Mouse (Mus musculus): ENCODE results near the gene Gm49384. TPM values are rescaled to one million over a fixed set of nuclear protein-coding genes. Genes with fewer than 3 reads are reported as not detected.

Gene Gm49384
- polyA plus RNA-seq (2016; fragmentation: Nextera tagmentation; extraction: Ambion mirVana), result 36.4 and 49.5 TPM in 2 replicates

DNA sequence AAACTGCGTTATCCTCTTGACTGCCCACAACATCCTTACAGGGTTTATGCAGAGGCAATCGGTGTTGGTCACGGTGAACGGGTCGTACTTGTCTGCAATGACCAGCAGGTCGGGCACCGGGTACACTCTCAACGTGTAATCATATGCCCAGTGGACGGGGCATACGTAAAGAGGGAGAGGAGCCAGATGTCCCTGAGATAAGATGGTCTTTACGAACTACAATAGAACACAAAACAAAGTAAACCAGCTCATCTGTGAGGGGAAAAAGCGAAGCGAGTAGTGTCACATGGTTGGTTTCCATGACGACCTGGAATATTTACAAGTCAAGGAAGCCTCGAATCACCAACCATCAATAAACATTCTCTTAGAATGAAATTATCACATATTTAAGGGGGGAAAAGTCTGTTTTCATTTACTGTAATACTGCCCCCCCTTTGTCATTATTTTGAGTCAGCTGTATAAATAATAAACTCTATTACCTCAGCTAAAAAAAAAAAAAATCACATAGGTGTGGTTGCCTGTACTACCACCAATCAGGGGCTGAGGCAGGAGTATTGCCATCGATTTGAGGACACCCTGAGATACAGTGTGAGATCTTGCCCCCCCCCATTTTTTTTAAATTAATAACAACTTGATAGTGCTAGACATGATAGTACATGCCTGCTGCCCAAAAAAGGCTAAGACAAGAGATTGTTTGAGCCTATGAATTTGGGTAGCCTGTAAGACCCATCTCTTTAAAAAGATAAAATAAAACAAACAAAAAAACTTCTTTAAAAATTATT is at the start of gene Gm49384:
TSS of gene Gm49384 (minus strand) at position 216 of the 782 bp plus-strand sequence.
- no peak within 1 kb of the TSS for H3K27ac ChIP-seq
- H3K36me3 ChIP-seq, result peaks cover 79% of the 10 kb centered on the region
- peak; percentile 13 for DNase-seq (ENCODE audit: low spot score)
- no peak within 1 kb of the TSS for H3K4me3 ChIP-seq
- H3K27me3 ChIP-seq (ENCODE audit: insufficient read depth, poor library complexity, severe bottlenecking), result no peaks in the 10 kb centered on the region
- peaks cover under 1% of the 10 kb centered on the region; the same call in 1 of the 2 replicates for H3K4me1 ChIP-seq (replicated peaks)
- 82% methylated on average over 16 of the region's 16 CpGs for WGBS
- no peaks in the 10 kb centered on the region for H3K9me3 ChIP-seq

DNA sequence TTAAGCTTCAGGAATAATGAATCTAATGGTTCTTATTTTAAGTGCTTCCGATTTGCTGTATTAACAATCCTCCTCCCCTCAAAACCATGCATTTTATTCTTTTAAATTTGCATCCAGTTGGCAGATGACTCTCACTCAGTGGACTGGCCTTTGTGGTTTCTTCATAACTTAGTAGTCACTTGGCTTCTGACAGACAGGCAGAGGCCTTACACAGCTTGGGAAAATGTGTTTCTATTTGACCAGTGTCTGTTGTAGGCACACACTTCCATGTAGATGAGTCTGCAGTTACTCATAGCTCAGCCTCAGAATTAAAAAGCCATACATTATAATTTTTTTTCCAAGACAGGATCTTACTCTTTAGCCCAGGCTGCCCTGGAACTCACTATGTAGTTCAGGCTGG is 49.7 kb upstream of the Gm49384 start:
- WGBS, result 96% methylated on average over 1 of the region's 1 CpGs
- Histone ChIP-seq H3K27ac (no peak overlapping the region), H3K4me1 (replicated peaks) (no peaks in the 10 kb centered on the region), H3K9me3 (no peaks in the 10 kb centered on the region), H3K4me3 (no peak overlapping the region), H3K27me3 (ENCODE audit: insufficient read depth, poor library complexity, severe bottlenecking) (no peaks in the 10 kb centered on the region), H3K36me3 (no peaks in the 10 kb centered on the region)
- DNase-seq (ENCODE audit: low spot score), result no peak

DNA sequence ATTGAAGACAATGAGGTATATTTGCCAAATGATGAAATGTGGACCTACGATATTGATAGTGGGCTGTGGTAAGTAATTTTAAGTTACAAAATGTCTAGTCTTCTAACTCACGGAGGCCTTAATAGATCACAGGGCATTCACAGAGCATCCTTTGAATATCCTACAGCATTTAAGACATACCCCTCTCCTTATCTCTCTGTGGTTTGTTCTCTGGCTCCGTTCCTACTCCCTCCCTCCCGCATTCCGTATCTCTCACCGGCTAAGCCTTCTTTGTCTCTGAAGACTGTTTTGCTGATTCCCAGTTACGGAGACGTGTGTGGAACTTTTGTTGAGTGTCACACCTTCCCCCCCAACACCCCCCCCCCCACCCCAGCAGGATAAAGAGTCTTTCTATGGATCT is 46.7 kb upstream of the Gm49384 start:
- DNase-seq (ENCODE audit: low spot score), result no peak
- 81% methylated on average over 8 of the region's 8 CpGs for WGBS
- no peaks in the 10 kb centered on the region for H3K36me3 ChIP-seq

DNA sequence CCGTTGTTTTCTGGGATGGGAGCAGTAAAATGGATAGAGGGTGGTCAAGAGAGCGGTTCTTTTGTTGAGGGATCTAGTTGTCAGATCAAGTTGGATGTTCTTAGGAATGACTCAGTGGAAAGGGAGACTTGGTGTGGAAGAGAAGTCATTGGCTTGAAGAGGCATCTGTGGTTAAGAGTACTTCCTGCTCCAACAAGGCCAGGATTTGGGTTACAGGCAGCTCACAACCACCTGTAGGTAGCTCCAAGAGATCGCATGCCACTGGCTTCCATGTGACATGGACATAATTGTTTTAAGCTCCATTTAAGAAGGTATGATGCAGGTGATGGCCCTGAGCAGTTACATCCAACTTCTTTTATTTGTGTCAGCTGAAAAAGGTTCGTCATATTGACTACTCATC is 45.7 kb upstream of the Gm49384 start:
- Histone ChIP-seq H3K27me3 (ENCODE audit: insufficient read depth, poor library complexity, severe bottlenecking) (no peaks in the 10 kb centered on the region), H3K36me3 (no peaks in the 10 kb centered on the region), H3K4me1 (replicated peaks) (no peaks in the 10 kb centered on the region), H3K4me3 (no peak overlapping the region), H3K9me3 (no peaks in the 10 kb centered on the region), H3K27ac (no peak overlapping the region)
- 89% methylated on average over 4 of the region's 4 CpGs for WGBS
- DNase-seq (ENCODE audit: low spot score), result no peak

More for the DNA sequence above, 46.7 kb upstream of the Gm49384 start:
- Histone ChIP-seq H3K9me3 (no peaks in the 10 kb centered on the region), H3K4me3 (no peak overlapping the region), H3K27me3 (ENCODE audit: insufficient read depth, poor library complexity, severe bottlenecking) (no peaks in the 10 kb centered on the region), H3K4me1 (replicated peaks) (no peaks in the 10 kb centered on the region), H3K27ac (no peak overlapping the region)

DNA sequence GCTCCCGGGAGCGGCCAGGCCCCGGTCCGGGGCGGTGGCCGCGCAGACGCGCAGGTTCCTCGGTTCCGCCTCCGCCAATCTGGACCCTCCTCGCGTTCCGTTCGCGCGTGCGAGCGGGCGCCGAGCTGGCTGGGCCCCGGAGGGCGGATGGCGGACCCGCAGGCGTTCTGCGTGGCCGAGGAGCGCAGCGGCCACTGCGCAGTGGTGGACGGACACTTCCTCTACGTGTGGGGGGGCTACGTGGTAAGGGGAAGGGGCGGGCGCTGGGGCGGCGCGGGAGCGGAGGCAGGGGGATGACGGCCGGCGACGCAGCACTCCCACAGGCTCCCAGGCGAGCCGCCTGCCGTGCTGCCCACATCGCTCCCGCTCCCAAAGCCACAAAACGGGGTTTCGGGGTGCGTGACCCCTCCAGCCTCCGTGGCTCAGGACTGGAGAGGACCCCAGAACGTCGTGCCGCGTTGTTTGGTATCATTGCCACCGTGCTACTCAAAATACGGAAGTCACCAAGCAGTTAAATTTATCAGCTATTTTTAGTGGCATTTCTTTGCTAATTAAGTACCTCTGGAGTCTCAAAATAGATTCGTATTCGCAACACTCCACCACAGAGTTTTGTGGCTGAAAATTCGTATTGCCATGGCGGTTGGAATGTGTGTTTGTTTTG is 37.8 kb upstream of the Gm49384 start:
- H3K27ac ChIP-seq, result peak overlapping the region; percentile 95
- DNase-seq (ENCODE audit: low spot score), result peak; percentile 81
- WGBS, result under 1% methylated on average over 64 of the region's 64 CpGs

DNA sequence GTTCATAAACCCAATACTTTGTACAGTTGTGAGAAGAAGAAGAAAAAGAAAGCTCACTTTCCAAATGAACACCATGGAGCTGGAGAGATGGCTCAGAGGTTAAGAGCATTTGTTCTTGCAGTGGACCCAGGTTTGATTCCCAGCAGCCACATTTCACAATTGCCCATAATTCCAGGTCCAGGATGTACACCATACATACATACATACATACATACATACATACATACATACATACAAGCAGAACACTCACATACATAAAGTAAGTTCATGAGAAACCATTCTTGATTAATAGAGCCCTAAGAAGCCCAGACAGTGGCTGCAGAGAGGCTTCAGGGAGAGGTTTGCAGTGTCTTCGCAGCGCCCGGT is 37.3 kb upstream of the Gm49384 start:
- Histone ChIP-seq H3K4me3 (peak overlapping the region; percentile 71), H3K9me3 (no peaks in the 10 kb centered on the region), H3K27me3 (ENCODE audit: insufficient read depth, poor library complexity, severe bottlenecking) (no peaks in the 10 kb centered on the region), H3K27ac (peak overlapping the region; percentile 95), H3K36me3 (no peaks in the 10 kb centered on the region), H3K4me1 (replicated peaks) (peaks cover 21% of the 10 kb centered on the region; the same call in 1 of the 2 replicates)
- WGBS, result 1% methylated on average over 3 of the region's 3 CpGs
- no peak for DNase-seq (ENCODE audit: low spot score)

More for the DNA sequence above, 37.8 kb upstream of the Gm49384 start:
- Histone ChIP-seq H3K4me3 (peak overlapping the region; percentile 71), H3K4me1 (replicated peaks) (peaks cover 21% of the 10 kb centered on the region; the same call in 1 of the 2 replicates), H3K36me3 (no peaks in the 10 kb centered on the region), H3K27me3 (ENCODE audit: insufficient read depth, poor library complexity, severe bottlenecking) (no peaks in the 10 kb centered on the region), H3K9me3 (no peaks in the 10 kb centered on the region)

DNA sequence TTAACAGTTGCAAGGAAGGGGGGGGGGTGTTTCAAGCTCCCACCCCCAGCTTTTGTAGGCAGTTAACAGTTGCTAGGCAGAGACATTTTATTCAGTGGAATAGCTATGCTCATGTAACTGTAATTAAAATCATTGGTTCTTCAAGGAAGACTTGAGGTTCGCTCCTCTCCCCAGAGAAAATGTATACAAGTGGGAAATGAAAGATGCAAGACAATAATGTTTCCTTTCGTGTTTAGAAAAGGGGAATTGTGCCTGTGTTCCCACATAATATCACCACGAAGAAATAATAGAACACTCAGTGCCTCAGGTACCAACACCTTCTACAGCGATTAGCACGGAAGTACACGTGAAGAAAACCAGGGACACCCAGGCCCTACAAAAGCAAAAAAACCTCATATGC is 36.8 kb upstream of the Gm49384 start, which contains the start of gene Klhdc1:
TSS of gene Klhdc1 (plus strand) at position 301 of the 400 bp plus-strand sequence.
- H3K27ac ChIP-seq, result peak within 1 kb of the TSS; percentile 95
- peak within 1 kb of the TSS; percentile 71 for H3K4me3 ChIP-seq
- DNase-seq (ENCODE audit: low spot score), result no peak
- H3K36me3 ChIP-seq, result no peaks in the 10 kb centered on the region
- peaks cover 21% of the 10 kb centered on the region; the same call in 1 of the 2 replicates for H3K4me1 ChIP-seq (replicated peaks)
- no peaks in the 10 kb centered on the region for H3K27me3 ChIP-seq (ENCODE audit: insufficient read depth, poor library complexity, severe bottlenecking)
- 76% methylated on average over 6 of the region's 6 CpGs for WGBS
- H3K9me3 ChIP-seq, result no peaks in the 10 kb centered on the region

DNA sequence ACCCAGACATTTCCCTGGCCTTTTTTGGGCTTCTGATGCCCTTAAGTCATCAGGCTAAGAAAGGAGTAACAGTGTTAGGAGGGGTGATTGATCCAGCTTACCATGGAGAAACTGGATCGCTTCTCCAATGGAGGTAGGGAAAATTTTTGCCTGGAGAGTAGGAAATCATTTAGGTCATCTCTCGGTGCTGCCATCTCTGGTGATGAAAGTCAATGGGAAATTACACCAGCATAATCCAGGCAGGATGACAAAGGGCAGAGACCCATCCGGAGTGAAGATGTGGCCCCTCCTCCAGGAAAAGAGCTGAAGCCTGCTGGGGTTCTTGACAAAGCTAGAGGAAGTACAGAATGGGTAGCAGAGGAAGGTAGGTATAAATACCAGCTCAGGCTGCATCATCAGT is 34.2 kb upstream of the Gm49384 start:
- H3K27me3 ChIP-seq (ENCODE audit: insufficient read depth, poor library complexity, severe bottlenecking), result no peaks in the 10 kb centered on the region
- 48% methylated on average over 3 of the region's 3 CpGs for WGBS
- H3K9me3 ChIP-seq, result no peaks in the 10 kb centered on the region
- H3K4me3 ChIP-seq, result no peak overlapping the region
- H3K36me3 ChIP-seq, result no peaks in the 10 kb centered on the region
- H3K4me1 ChIP-seq (replicated peaks), result peaks cover 21% of the 10 kb centered on the region; the same call in 1 of the 2 replicates
- DNase-seq (ENCODE audit: low spot score), result no peak
- H3K27ac ChIP-seq, result no peak overlapping the region

DNA sequence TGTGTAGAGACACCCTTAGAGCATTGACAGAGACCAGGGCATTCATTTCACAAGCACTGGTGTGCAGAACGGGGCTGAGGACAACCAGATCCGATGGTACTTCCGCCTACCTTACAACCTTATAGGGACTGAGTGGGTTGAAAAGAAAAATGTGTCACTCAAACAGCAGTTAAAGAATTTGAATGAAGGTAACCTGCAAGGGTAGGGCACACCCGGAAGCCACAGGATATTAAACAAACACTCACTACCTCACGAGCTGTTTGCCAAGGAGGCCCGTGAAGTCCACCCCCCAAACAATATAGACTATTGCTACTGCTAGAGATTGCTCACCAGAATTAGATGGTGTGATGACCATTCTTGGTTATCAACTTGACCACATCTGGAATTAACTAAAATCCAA is 31.7 kb upstream of the Gm49384 start:
- H3K4me1 ChIP-seq (replicated peaks), result peaks cover 3% of the 10 kb centered on the region; the same call in 1 of the 2 replicates

DNA sequence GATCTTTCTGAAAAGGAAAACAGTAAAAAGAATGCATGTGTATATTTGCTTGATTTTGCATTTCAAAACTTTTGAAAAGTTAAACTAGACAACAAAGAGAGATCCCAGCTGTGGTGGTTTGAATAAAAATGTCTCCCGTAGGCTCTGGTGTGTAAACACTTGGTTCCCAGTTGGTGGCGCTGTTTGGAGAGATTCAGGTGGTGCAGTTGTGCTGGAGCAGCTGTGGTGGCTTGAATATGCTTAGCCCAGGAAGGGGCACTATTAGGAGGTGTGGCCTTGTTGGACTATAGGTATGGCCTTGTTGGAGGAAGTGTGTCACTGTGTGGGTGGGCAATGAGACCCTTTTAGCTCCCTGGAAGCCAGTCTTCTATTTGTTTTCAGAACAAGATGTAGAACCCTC is 25.2 kb upstream of the Gm49384 start:
- no peak for DNase-seq (ENCODE audit: low spot score)
- no peak overlapping the region for H3K4me3 ChIP-seq
- H3K9me3 ChIP-seq, result no peaks in the 10 kb centered on the region
- peaks cover 18% of the 10 kb centered on the region for H3K36me3 ChIP-seq
- H3K4me1 ChIP-seq (replicated peaks), result peaks cover 7% of the 10 kb centered on the region; the same call in 1 of the 2 replicates
- H3K27ac ChIP-seq, result no peak overlapping the region
- WGBS, result 69% methylated on average over 2 of the region's 2 CpGs
- H3K27me3 ChIP-seq (ENCODE audit: insufficient read depth, poor library complexity, severe bottlenecking), result no peaks in the 10 kb centered on the region

More for the DNA sequence above, 31.7 kb upstream of the Gm49384 start:
- no peaks in the 10 kb centered on the region for H3K9me3 ChIP-seq
- no peak overlapping the region for H3K4me3 ChIP-seq
- no peak overlapping the region for H3K27ac ChIP-seq
- DNase-seq (ENCODE audit: low spot score), result no peak
- WGBS, result 93% methylated on average over 6 of the region's 6 CpGs
- H3K27me3 ChIP-seq (ENCODE audit: insufficient read depth, poor library complexity, severe bottlenecking), result no peaks in the 10 kb centered on the region
- H3K36me3 ChIP-seq, result no peaks in the 10 kb centered on the region

DNA sequence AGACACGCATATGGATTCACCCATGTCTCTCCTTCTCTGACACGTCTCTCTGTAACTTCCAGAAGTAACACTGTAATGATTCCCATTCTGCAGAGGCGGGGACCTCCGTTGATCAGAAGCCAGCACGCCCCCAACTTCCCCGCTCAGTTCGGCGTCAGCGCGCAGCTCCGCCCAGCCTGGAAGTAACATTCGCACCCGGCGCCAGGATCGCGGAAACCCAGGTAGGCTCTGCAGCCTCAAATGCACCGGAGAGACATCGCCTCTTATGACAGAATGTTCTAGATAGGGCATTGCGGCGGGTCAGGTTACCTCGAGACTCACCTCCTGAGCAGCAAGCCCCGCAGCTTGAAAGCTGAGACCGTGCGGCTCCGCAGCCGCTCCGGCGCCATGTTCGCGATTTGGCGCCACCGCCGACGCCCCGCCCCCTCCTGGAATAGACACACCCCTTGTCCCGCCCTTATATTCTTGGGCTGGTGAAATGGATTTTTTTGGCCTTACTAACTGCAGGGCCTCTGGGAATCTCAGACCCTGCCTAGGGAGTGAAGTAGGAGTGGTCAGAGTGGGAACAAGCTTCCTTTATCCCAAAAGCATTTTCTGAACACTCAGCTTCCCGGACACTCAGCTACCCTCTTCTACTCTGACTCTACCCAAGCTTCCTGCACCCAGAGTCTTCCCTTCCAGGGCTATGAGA is 23.9 kb upstream of the Gm49384 start, which contains the start of gene Pole2:
TSS of gene Pole2 (minus strand) at position 420 of the 691 bp plus-strand sequence.
- Histone ChIP-seq H3K36me3 (peaks cover 30% of the 10 kb centered on the region), H3K9me3 (no peaks in the 10 kb centered on the region), H3K27ac (peak within 1 kb of the TSS; percentile 93), H3K4me1 (replicated peaks) (peaks cover 7% of the 10 kb centered on the region; the same call in 1 of the 2 replicates), H3K4me3 (peak within 1 kb of the TSS; percentile 76), H3K27me3 (ENCODE audit: insufficient read depth, poor library complexity, severe bottlenecking) (no peaks in the 10 kb centered on the region)
- WGBS, result under 1% methylated on average over 37 of the region's 37 CpGs
- peak; percentile 89 for DNase-seq (ENCODE audit: low spot score)

DNA sequence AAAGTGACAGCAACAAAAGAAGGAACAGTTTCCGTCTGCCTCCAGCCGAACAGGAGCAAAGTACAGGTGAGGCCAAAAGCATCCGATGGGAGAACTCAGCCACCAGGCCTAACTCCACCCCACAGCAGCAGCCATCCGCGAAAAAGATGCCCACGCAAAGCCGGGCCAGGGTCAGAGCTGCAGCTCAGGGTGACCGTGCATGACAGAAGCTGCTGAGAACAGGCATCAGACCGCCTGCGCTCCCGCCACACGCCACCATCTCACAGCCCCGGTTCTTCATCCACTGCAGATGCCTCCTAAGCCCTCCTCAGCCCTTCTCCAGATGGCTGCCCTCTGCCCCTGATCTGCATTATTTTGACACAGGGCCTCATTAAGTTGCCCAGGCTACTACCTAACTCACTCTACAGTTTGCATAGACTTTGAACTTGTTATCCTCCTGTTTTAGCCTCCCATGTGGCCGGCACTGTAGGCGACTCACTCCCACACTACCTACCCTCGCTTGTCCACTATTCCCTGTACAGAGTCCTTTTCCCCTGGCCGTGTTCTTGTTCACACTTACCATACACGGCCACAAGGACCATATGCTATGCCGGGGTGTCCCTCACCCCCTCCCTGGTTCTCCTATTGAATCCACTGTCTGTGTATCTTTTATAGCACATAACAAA is 16.7 kb upstream of the Gm49384 start:
- 91% methylated on average over 19 of the region's 19 CpGs for WGBS
- H3K4me1 ChIP-seq (replicated peaks), result no peaks in the 10 kb centered on the region
- H3K4me3 ChIP-seq, result no peak overlapping the region
- H3K27me3 ChIP-seq (ENCODE audit: insufficient read depth, poor library complexity, severe bottlenecking), result no peaks in the 10 kb centered on the region
- H3K9me3 ChIP-seq, result no peaks in the 10 kb centered on the region
- H3K27ac ChIP-seq, result no peak overlapping the region
- no peak for DNase-seq (ENCODE audit: low spot score)
- H3K36me3 ChIP-seq, result peaks cover 90% of the 10 kb centered on the region
